Mouse (Mus musculus) kidney, adult 8-10 months (tissue): Measurements from ENCODE around the gene Hist1h3h.
A peak's percentile ranks its signal among the peaks of the same experiment; 100 is the strongest.
"Not testable (repeated sequence)": the region's sequence is repeated elsewhere in the genome, so short reads cannot be mapped to it uniquely, and the experiment has no call there.

Experiments used
- DNase-seq, 2 experiments: peaks; one replicate each; pipeline ENCODE4 v3.0.0; 2022

Hist1h3h gene

GRCm38 (mm10) chr13:21717397-21718357, at the start of gene Hist1h3h:
Gene Hist1h3h, plus strand, starts transcription at chr13:21717659.
- DNase-seq, result peak; percentile 41 to 46

- DNase-seq, result no peak
These were observed 40.2 kb upstream of the Hist1h3h start, which contains the start of gene Olfr1360 for GRCm38 (mm10) chr13:21677305-21677704. Gene Olfr1360, minus strand, starts transcription at chr13:21677405.

- DNase-seq, result no peak
These were observed 19.6 kb upstream of the Hist1h3h start, which contains the start of gene Olfr1359 for GRCm38 (mm10) chr13:21697811-21698210. Gene Olfr1359, plus strand, starts transcription at chr13:21698111.

GRCm38 (mm10) chr13:21706669-21707068, 10.8 kb upstream of the Hist1h3h start:
- no peak for DNase-seq

GRCm38 (mm10) chr13:21710031-21710711, 7.3 kb upstream of the Hist1h3h start:
- DNase-seq, result peak; percentile 73 to 87

- peak; percentile 60 to 80 for DNase-seq
These were observed 6.5 kb upstream of the Hist1h3h start for GRCm38 (mm10) chr13:21710821-21711525.

- no peak for DNase-seq
These were observed 5.8 kb upstream of the Hist1h3h start for GRCm38 (mm10) chr13:21711698-21712097.

GRCm38 (mm10) chr13:21714725-21715124, 2.7 kb upstream of the Hist1h3h start:
- peak; percentile 37 to 66 for DNase-seq

GRCm38 (mm10) chr13:21715131-21715863, 2.2 kb upstream of the Hist1h3h start:
- DNase-seq, result no peak

GRCm38 (mm10) chr13:21715864-21716539, 1.5 kb upstream of the Hist1h3h start, which contains the start of the genes Hist1h2bl and Hist1h2ai:
Gene Hist1h2bl, minus strand, starts transcription at chr13:21716143.
Gene Hist1h2ai, plus strand, starts transcription at chr13:21716422.
- peak; percentile 54 to 71 for DNase-seq

GRCm38 (mm10) chr13:21716540-21717391, 693 bp upstream of the Hist1h3h start:
- DNase-seq, result not testable (repeated sequence)

GRCm38 (mm10) chr13:21718381-21719080, 1.1 kb downstream of the Hist1h3h start:
- DNase-seq, result no peak

GRCm38 (mm10) chr13:21721107-21721756, 3.8 kb downstream of the Hist1h3h start:
- not testable (repeated sequence) for DNase-seq

- peak; percentile 11 to 52 for DNase-seq
These were observed 4.4 kb downstream of the Hist1h3h start, which contains the start of gene Hist1h2bm for GRCm38 (mm10) chr13:21721757-21722372. Gene Hist1h2bm, plus strand, starts transcription at chr13:21722044.

GRCm38 (mm10) chr13:21722373-21722925, 5.0 kb downstream of the Hist1h3h start:
- DNase-seq, result no peak

GRCm38 (mm10) chr13:21722993-21723836, 5.8 kb downstream of the Hist1h3h start:
- DNase-seq, result no peak

GRCm38 (mm10) chr13:21727948-21728572, 10.6 kb downstream of the Hist1h3h start:
- DNase-seq, result no peak
